Comparison of ENCODE assay signal across 10 mouse cellular contexts in genomic region chr1:118337921-118338320, GRCm38 (mm10).
"Had no signal": no experiment of that assay in that cellular context is flagged by ENCODE, and none has a peak within 500 bp of the region (broad histone marks: within the 10 kb centered on the region; RNA-seq: fewer than 3 reads in every experiment).

No protein-coding gene starts in this region.

- DNase-seq: kidney, adult 18-20 months; kidney, postnatal 10 days; kidney, postnatal 4 days; liver; liver, embryonic 13.5 days; liver, postnatal 0 days; lung, postnatal 14 days; retina, postnatal 1 day; right cerebral cortex, postnatal 4 days; thymus, postnatal 36 days had no signal
